Mouse (Mus musculus) erythroblast, embryonic 14.5 days (primary cell): ENCODE results near the gene Il31ra.

Experiments used
- GATA1 ChIP-seq: IDR thresholded peaks from 2 replicates; pipeline ENCODE4 v1.6.1; 2012; ENCODE audit warnings: low read length, inconsistent platforms, mixed read lengths
- TAL1 ChIP-seq: IDR thresholded peaks from 3 replicates; pipeline ENCODE4 v1.6.1; 2012; ENCODE audit warnings: low read length, inconsistent platforms, mixed read lengths

DNA sequence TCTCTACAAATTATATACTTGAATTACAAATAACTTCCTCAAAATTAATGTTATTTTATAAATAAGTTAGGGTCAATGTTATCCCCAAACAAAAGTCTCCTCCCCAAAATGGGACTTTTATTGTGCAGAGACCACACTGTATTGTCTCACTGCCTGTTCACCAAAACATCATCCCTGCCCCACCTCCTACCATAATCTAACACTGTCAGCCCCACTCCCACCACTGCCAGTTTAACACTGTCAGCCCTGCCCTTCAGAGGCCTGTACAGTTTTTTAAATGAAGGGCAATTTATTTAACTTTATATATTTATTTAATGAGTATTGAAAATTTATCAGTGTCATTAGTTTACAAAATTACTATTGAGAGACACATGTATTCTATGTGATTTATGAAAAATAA lies 31.4 kb upstream of the Il31ra start:
- no peak for TF ChIP-seq TAL1
- TF ChIP-seq GATA1, result no peak
